Mouse (Mus musculus) MEL (cell line): ENCODE results near the gene Casq1. TPM values are rescaled to one million over a fixed set of nuclear protein-coding genes. Genes with fewer than 3 reads are reported as not detected.

Experiments used
- DNase-seq: peaks from one replicate; pipeline ENCODE4 v3.0.0; 2011; ENCODE audit warnings: low read depth, low spot score
- H3K27ac ChIP-seq: 2 replicates; pipeline ENCODE4 v1.5.1; 2012; ENCODE audit warnings: low read depth, mild to moderate bottlenecking, control low read depth, low read length, moderate library complexity; ENCODE audit not compliant: control insufficient read depth
- H3K27me3 ChIP-seq, 2 experiments: fragments of 150-350 bp in 1 of 2; sonication (generic) in 1 of 2; 2 replicates each; pipeline ENCODE4 v1.6.1; 2012; ENCODE audit warnings: low read length in 2 of 2, mild to moderate bottlenecking in 2 of 2, improper control_type of control experiment in 1 of 2, moderate library complexity in 1 of 2; ENCODE audit not compliant: insufficient read depth in 2 of 2, control insufficient read depth in 1 of 2
- H3K36me3 ChIP-seq, 2 experiments: 2 replicates each; pipeline ENCODE4 v1.6.1; 2012 to 2014; ENCODE audit warnings: low read length in 2 of 2, improper control_type of control experiment in 1 of 2, inconsistent platforms in 1 of 2, mild to moderate bottlenecking in 1 of 2; ENCODE audit not compliant: insufficient read depth in 2 of 2, control insufficient read depth in 1 of 2
- H3K4me1 ChIP-seq, 2 experiments: fragments of 150-350 bp in 1 of 2; sonication (generic) in 1 of 2; 2 replicates each; pipeline ENCODE4 v1.6.1; 2012; ENCODE audit warnings: low read length in 2 of 2, improper control_type of control experiment in 1 of 2, mild to moderate bottlenecking in 1 of 2; ENCODE audit not compliant: insufficient read depth in 2 of 2, control insufficient read depth in 1 of 2
- H3K4me3 ChIP-seq, 2 experiments: fragments of 150-350 bp in 1 of 2; sonication (generic) in 1 of 2; 2 replicates each; pipeline ENCODE4 v1.5.1; 2012; ENCODE audit warnings: low read depth in 2 of 2, low read length in 2 of 2, mild to moderate bottlenecking in 2 of 2, moderate library complexity in 2 of 2, control low read depth in 1 of 2, improper control_type of control experiment in 1 of 2; ENCODE audit not compliant: control insufficient read depth in 1 of 2, insufficient read depth in 1 of 2
- H3K79me2 ChIP-seq: 2 replicates; pipeline ENCODE4 v1.6.1; 2012; ENCODE audit warnings: mild to moderate bottlenecking, low read length, moderate library complexity; ENCODE audit not compliant: control insufficient read depth, poor library complexity, insufficient read depth
- H3K9ac ChIP-seq: 2 replicates; pipeline ENCODE4 v1.6.1; 2012; ENCODE audit warnings: low read depth, mild to moderate bottlenecking, control low read depth, low read length, moderate library complexity; ENCODE audit not compliant: control insufficient read depth, poor library complexity, severe bottlenecking
- H3K9me3 ChIP-seq: fragments of 150-350 bp; sonication (generic); replicated peaks from 2 replicates; pipeline ENCODE4 v1.6.1; 2012; ENCODE audit warnings: mild to moderate bottlenecking, low read length, improper control_type of control experiment, moderate library complexity; ENCODE audit not compliant: insufficient read depth
- GATA1 ChIP-seq: IDR thresholded peaks from 2 replicates; pipeline ENCODE4 v1.6.1; 2011; ENCODE audit warnings: low read depth, low read length, improper control_type of control experiment
- KAT2A ChIP-seq: conservative IDR thresholded peaks from 2 replicates; pipeline ENCODE4 v1.6.1; 2012; ENCODE audit warnings: low read depth, low read length, improper control_type of control experiment, inconsistent platforms
- POLR2A ChIP-seq, 2 experiments: IDR thresholded peaks; 2 replicates each; pipeline ENCODE4 v1.6.1; 2011 to 2012; ENCODE audit warnings: low read length in 2 of 2, mild to moderate bottlenecking in 2 of 2, control low read depth in 1 of 2, improper control_type of control experiment in 1 of 2, low read depth in 1 of 2, moderate library complexity in 1 of 2; ENCODE audit not compliant: control insufficient read depth in 1 of 2, insufficient read depth in 1 of 2, poor library complexity in 1 of 2
- RCOR1 ChIP-seq: IDR thresholded peaks from 2 replicates; pipeline ENCODE4 v1.6.1; 2012; ENCODE audit warnings: low read depth, mild to moderate bottlenecking, inconsistent platforms, low read length, improper control_type of control experiment
- SIN3A ChIP-seq: IDR thresholded peaks from 2 replicates; pipeline ENCODE4 v1.6.1; 2012; ENCODE audit warnings: low read length, improper control_type of control experiment, inconsistent platforms
- SMC3 ChIP-seq: IDR thresholded peaks from 2 replicates; pipeline ENCODE4 v1.6.1; 2011; ENCODE audit warnings: low read depth, low read length, improper control_type of control experiment
- TAL1 ChIP-seq: IDR thresholded peaks from 2 replicates; pipeline ENCODE4 v1.6.1; 2012; ENCODE audit warnings: mild to moderate bottlenecking, inconsistent platforms, low read length, moderate library complexity, mixed read lengths
- TBP ChIP-seq: IDR thresholded peaks from 2 replicates; pipeline ENCODE4 v1.8.0; 2011; ENCODE audit warnings: low read depth, low read length, improper control_type of control experiment
- TCF12 ChIP-seq: IDR thresholded peaks from 2 replicates; pipeline ENCODE4 v1.6.1; 2014; ENCODE audit warnings: low read depth, mild to moderate bottlenecking, inconsistent platforms, low read length, improper control_type of control experiment, moderate library complexity
- UBTF ChIP-seq: IDR thresholded peaks from 2 replicates; pipeline ENCODE4 v1.6.1; 2012; ENCODE audit warnings: low read depth, mild to moderate bottlenecking, inconsistent platforms, low read length, improper control_type of control experiment, moderate library complexity, borderline replicate concordance; ENCODE audit not compliant: insufficient read depth
- USF2 ChIP-seq, 2 experiments: IDR thresholded peaks; 2 replicates each; pipeline ENCODE4 v1.6.1; 2011 to 2012; ENCODE audit warnings: improper control_type of control experiment in 2 of 2, low read length in 2 of 2, borderline replicate concordance in 1 of 2, inconsistent platforms in 1 of 2, low read depth in 1 of 2, mild to moderate bottlenecking in 1 of 2; ENCODE audit not compliant: insufficient read depth in 1 of 2
- ZNF384 ChIP-seq: IDR thresholded peaks from 2 replicates; pipeline ENCODE4 v1.6.1; 2012; ENCODE audit warnings: low read depth, mild to moderate bottlenecking, inconsistent platforms, low read length, improper control_type of control experiment
- polyA plus RNA-seq, 2 experiments: library from polyadenylated mRNA; stranded (reverse) in 1 of 2; unstranded in 1 of 2; fragments of >175 nt in 1 of 2; fragments of >200 nt in 1 of 2; gene quantifications; 2 replicates each; pipeline versions ENCODE4 v1.2.1 to v1.2.4; 2012; ENCODE audit warnings: low replicate concordance in 2 of 2, low read depth in 1 of 2; ENCODE audit not compliant: insufficient read length in 2 of 2, insufficient read depth in 1 of 2, missing spikeins in 1 of 2
- total RNA-seq: library from RNA; depleted of rRNA; stranded (reverse); fragments of 300-350 nt; gene quantifications from 2 replicates; pipeline ENCODE4 v1.2.3, GENCODE M21; 2012

Gene Casq1
- total and polyA plus RNA-seq, 3 experiments: 0.21 TPM; not detected in 2

DNA sequence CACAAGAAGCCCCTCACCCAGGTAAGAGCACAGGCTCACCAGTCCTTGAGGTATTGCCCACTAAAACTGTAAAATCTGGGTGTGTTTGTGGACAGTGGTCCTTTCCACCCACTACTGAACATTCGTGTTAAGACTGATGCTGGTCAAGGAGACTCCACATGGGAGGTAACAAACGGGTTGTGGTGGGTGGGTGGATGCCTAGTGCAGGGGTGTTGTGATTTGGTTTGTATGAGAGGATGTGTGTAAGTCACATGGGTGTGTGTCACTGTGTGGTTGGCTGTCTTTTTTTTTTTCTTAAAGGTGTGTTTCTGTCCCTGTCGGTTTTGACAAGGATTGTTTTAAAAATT lies 14.0 kb downstream of the Casq1 start:
- no peak for DNase-seq
- Histone ChIP-seq H3K4me1 (peaks cover 3 to 14% of the 10 kb centered on the region in 2 experiments), H3K4me3 (peak overlapping the region; percentile 58 to 91), H3K27ac (no peak overlapping the region), H3K36me3 (no peaks in the 10 kb centered on the region), H3K9me3 (no peaks in the 10 kb centered on the region), H3K9ac (peak overlapping the region; percentile 81; the same call in 1 of the 2 replicates), H3K27me3 (no peaks in the 10 kb centered on the region), H3K79me2 (no peaks in the 10 kb centered on the region)
- TF ChIP-seq SIN3A: 0 out of 2 replicates have a peak, but pooled peaks have one; percentile 3
- TF ChIP-seq GATA1: no peak

DNA sequence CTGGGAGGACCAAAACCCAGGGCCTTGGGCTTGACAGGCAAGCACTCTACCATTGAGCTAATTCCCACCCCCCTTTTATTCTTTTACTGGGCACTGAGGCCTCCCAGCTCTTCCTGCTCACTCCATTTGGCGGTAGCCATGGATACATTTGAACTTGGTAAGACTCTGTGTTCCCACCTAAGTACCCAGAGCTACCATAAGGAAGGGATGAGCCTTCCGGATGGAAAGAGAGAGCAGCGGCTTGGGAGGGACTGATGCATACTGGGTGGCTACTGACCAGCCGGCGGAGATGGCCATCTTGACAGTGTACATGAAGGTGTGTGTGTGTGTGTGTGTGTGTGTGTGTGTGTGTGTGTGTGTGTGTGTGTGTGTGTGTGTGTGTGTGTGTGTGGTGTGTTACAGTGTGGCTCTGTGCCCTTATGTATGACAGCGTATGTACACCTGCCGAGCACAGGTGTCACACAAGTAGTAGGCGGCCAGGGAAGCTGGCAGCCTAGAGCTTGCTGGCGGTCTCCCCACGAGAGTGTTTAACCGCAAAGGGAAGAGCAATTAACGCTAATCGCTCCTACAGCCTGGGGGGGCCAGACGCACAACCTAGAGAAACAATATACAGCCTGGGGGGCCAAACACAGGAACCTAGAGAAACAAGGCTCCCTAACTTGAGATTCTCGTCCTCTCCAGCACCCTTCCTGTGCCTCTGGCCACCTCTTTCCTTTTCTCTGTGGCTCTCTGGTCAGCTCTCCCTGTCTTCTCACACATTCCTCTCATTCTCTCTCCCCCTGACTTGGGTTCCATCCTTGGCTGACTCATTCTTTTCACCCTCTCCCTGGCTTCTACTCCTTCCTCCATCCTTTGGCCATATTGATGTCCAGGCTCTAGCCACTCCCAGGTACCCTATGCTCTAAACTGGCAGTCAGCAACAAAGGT lies 14.6 kb downstream of the Casq1 start:
- Histone ChIP-seq H3K9me3 (no peaks in the 10 kb centered on the region), H3K79me2 (no peaks in the 10 kb centered on the region), H3K27ac (no peak overlapping the region), H3K4me1 (peaks cover 3 to 14% of the 10 kb centered on the region in 2 experiments), H3K36me3 (no peaks in the 10 kb centered on the region), H3K27me3 (no peaks in the 10 kb centered on the region), H3K4me3 (no peak overlapping the region), H3K9ac (no peak overlapping the region)
- TF ChIP-seq KAT2A (no peak), TAL1 (no peak), TCF12 (no peak), USF2 (IDR thresholded peaks at IDR 0.05; ENCODE audit: borderline replicate concordance in 1 of 2, insufficient read depth in 1 of 2, low read depth in 1 of 2, low read length in 2 of 2) (no peak), UBTF (no peak), ZNF384 (no peak), SMC3 (no peak), POLR2A (IDR thresholded peaks at IDR 0.05; ENCODE audit: control insufficient read depth in 1 of 2, insufficient read depth in 1 of 2, low read depth in 1 of 2, low read length in 2 of 2, poor library complexity in 1 of 2) (no peak), TBP (no peak), SIN3A (no peak)
- DNase-seq: no peak

DNA sequence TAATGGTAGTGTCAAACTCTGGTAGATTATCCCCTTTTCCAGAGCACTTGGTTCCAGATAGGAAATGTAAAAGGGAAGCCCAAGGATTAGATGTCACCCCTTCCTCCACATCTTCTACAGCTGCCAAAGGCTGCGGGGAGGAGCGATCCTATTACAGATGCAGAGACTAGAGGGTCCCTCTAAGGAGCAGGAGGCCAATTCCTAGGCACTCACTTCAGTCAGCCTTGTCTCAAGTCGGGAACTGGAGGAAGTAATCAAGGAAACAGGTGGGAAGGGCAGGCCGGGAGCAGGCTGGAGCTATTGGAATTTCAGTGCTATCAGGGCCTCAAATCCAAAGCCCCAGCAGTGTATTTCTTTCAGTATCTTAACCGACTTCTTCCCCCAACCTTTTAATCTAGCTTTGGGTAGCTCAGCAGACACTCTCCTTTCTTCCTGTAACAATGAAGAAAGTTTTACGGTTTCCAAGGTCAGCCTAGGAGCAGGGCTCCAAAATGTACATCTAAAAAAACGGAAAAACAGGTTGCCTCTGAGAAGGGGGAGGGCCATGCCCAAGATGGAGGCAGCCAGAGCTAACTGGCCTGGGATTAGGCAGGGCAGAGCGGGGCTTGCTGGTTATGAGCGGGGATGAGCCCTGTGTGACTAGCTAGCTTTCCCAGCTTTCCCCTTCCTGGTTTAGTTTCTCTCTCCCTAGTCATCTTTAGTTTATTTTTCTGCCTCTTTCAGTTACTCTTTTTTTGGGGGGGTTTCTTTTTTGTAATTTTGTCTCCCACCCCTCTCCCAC lies 15.4 kb downstream of the Casq1 start:
- no peak overlapping the region for H3K4me3 ChIP-seq
- peaks cover 0 to under 1% of the 10 kb centered on the region in 2 experiments; a peak in 1 of 4 replicates for H3K36me3 ChIP-seq
- no peak overlapping the region for H3K27ac ChIP-seq
- H3K9me3 ChIP-seq: no peaks in the 10 kb centered on the region
- no peaks in the 10 kb centered on the region for H3K79me2 ChIP-seq
- no peaks in the 10 kb centered on the region for H3K27me3 ChIP-seq
- DNase-seq: no peak
- no peak overlapping the region for H3K9ac ChIP-seq
- TF ChIP-seq SIN3A (0 out of 2 replicates have a peak, but pooled peaks have one; percentile 11), RCOR1 (no peak)
- TF ChIP-seq, all 39 proteins: peak for 1
- peaks cover 3 to 7% of the 10 kb centered on the region in 2 experiments for H3K4me1 ChIP-seq
